Mouse (Mus musculus) lung, postnatal 4 days (tissue): ENCODE results near the gene Bcas3.
A peak's percentile ranks its signal among the peaks of the same experiment; 100 is the strongest.
"Not testable (repeated sequence)": the region's sequence is repeated elsewhere in the genome, so short reads cannot be mapped to it uniquely, and the experiment has no call there.

Experiments
- DNase-seq, 2 experiments: peaks; one replicate each; pipeline ENCODE4 v3.0.0; 2021

Bcas3 gene

GRCm38 (mm10) chr11:85485197-85485940 lies 132.4 kb downstream of the Bcas3 start:
- no peak for DNase-seq

GRCm38 (mm10) chr11:85487501-85487900 lies 134.5 kb downstream of the Bcas3 start:
- no peak for DNase-seq

GRCm38 (mm10) chr11:85492231-85492630 lies 139.3 kb downstream of the Bcas3 start:
- peak; percentile 86 to 91 for DNase-seq

GRCm38 (mm10) chr11:85492666-85493065 lies 139.7 kb downstream of the Bcas3 start:
- DNase-seq = no peak

GRCm38 (mm10) chr11:85499561-85499960 lies 146.6 kb downstream of the Bcas3 start:
- no peak for DNase-seq

GRCm38 (mm10) chr11:85502031-85502430 lies 149.1 kb downstream of the Bcas3 start:
- no peak for DNase-seq

- not testable (repeated sequence) for DNase-seq
Observed at GRCm38 (mm10) chr11:85504812-85505211, 151.8 kb downstream of the Bcas3 start.

- no peak for DNase-seq
Observed at GRCm38 (mm10) chr11:85505811-85506210, 152.8 kb downstream of the Bcas3 start.

GRCm38 (mm10) chr11:85509334-85509733 lies 156.4 kb downstream of the Bcas3 start:
- DNase-seq = no peak

GRCm38 (mm10) chr11:85511270-85511904 lies 158.4 kb downstream of the Bcas3 start:
- no peak for DNase-seq

- no peak for DNase-seq
Observed at GRCm38 (mm10) chr11:85516724-85517123, 163.8 kb downstream of the Bcas3 start.

GRCm38 (mm10) chr11:85518025-85518756 lies 165.2 kb downstream of the Bcas3 start:
- DNase-seq = peak; percentile 37 to 53

GRCm38 (mm10) chr11:85520236-85520635 lies 167.3 kb downstream of the Bcas3 start:
- peak in 1 of 2 experiments; percentile 29 for DNase-seq

- no peak for DNase-seq
Observed at GRCm38 (mm10) chr11:85520996-85521395, 168.0 kb downstream of the Bcas3 start.

- DNase-seq = peak; percentile 41 to 77
Observed at GRCm38 (mm10) chr11:85523646-85524045, 170.7 kb downstream of the Bcas3 start.

GRCm38 (mm10) chr11:85524186-85524585 lies 171.2 kb downstream of the Bcas3 start:
- peak; percentile 65 to 80 for DNase-seq

- DNase-seq = peak; percentile 65 to 76
Observed at GRCm38 (mm10) chr11:85524841-85525500, 172.0 kb downstream of the Bcas3 start.

GRCm38 (mm10) chr11:85525501-85525885 lies 172.5 kb downstream of the Bcas3 start:
- DNase-seq = no peak

GRCm38 (mm10) chr11:85525979-85526775 lies 173.2 kb downstream of the Bcas3 start:
- DNase-seq = peak in 1 of 2 experiments; percentile 48

- no peak for DNase-seq
Observed at GRCm38 (mm10) chr11:85527261-85527660, 174.3 kb downstream of the Bcas3 start.

- DNase-seq = no peak
Observed at GRCm38 (mm10) chr11:85529531-85530285, 176.7 kb downstream of the Bcas3 start.
